Mouse (Mus musculus) mouse embryonic stem cell (cell line): ENCODE results near the gene Fmnl1.

Experiments
- in situ Hi-C, 2 experiments: fragments of 300-500 bp; cut with MboI; formaldehyde crosslinking; loops; 1 replicate in 1 of 2; 3 replicates in 1 of 2; pipeline ENCODE4 v1.14.3; 2019 to 2020; ENCODE audit warnings: low sequenced_read_pairs in 2 of 2, low pct_unique_long_range_greater_than_20kb in 1 of 2, mixed read lengths in 1 of 2; ENCODE audit not compliant: unreplicated experiment in 1 of 2

Fmnl1 gene

DNA sequence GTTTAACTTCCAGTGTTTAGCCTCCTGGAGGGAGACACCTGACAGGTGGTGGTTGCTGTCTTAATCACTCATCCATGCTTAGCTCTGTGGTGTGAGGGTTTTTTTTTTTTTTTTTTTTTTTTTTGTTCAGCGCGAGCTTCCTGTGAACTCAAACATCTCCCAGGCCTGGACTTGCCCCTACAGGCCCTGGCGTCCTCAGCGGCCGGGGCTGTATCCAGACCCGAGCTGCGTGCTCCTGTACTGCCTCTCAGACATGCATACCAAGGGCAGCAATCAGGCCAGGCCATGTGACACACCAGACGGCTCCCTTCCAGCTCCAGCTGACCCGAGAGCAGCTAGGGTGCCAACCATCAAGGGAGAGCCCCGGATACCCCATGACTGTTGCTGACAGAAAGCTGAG lies 66.0 kb downstream of the Fmnl1 start:
- in situ Hi-C loops: no loop called here

DNA sequence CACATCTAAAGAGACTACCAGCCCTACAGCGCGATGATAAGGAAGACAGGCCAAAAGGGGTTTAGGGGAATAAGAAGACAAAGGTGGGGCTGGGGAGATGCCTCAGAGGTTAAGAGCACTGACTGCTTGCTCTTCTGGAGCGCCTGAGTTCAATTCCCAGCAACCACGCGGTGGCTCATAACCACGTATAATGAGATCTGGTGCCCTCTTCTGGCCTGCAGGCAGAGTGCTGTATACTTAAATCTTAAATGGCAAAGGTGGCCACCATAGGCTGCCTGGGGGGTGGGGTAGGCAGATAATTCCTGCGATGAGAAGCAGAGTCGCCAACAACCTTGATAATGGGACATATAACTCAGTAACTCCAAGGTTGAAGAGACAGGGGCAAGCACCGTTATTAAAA lies 66.8 kb downstream of the Fmnl1 start:
- in situ Hi-C loops: no loop called here

DNA sequence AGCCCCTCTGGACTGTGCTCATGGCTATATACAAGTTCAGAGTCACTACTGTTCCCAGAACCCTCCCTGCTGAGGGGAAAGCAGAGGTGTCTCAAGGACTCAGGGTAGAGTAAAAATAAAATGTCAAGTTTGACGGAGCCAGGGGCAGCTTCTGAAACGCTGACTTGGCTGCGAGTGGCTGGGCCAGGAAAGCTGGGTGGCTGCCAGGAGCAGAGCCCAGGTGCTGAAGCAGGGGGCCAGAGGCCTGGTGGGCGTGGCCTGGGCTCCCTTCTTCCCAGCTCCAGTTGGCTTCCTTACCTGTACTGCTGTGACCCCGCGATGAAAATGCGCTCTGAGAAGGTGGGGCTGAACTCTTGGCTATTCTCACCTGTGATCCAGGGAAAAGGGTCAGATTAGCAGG lies 69.8 kb downstream of the Fmnl1 start:
- in situ Hi-C loops: no loop called here

DNA sequence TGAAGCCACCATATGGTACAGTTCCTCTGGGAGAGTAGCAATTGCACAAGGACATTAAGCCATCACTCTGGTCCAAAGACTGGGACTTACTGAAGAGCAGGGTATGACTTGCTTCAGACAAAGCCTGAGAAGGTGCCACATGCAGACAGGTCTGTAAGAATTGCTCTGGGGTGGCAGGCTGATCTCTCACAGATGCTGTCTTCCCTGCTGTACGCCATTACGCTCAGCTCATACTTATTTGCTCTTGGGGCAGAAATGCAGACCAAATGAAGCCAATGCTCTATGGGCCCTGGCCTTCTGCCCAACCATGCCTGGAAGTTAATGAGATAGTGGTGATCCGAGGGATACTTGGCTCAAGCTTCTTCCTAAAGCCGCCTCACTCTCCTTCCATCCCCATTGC lies 73.9 kb downstream of the Fmnl1 start:
- in situ Hi-C loops: no loop called here

DNA sequence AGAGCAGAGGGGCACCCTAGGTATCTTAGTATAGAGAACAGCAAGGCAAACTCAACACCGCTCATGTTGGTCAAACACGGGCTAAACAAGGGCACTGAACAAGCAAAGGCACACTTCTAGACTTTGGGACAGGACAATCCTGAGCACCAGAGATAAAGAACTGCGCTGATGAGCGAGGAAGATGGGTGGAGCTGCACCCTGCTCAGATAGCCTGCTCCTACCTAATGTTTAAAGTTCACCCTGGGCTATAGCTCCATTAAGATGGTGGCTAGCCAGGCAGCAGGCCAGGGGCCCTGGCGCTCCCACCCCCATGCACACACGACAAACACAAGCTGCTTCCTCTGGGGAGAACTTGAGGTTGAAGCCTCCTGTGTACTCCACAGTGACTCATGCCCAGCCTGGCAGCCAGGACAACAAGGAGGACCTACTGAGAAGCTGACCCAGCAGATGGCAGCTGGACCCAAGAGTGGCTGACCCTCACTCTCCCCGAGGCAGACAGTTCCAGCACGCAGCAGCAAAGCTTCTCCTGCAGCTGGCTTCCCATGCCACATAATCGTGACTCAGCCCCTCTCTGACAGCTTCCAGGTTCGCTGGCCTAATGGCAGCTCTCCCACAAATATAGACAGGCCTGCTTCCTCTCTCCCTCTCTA lies 75.3 kb downstream of the Fmnl1 start:
- in situ Hi-C loops: no loop called here

DNA sequence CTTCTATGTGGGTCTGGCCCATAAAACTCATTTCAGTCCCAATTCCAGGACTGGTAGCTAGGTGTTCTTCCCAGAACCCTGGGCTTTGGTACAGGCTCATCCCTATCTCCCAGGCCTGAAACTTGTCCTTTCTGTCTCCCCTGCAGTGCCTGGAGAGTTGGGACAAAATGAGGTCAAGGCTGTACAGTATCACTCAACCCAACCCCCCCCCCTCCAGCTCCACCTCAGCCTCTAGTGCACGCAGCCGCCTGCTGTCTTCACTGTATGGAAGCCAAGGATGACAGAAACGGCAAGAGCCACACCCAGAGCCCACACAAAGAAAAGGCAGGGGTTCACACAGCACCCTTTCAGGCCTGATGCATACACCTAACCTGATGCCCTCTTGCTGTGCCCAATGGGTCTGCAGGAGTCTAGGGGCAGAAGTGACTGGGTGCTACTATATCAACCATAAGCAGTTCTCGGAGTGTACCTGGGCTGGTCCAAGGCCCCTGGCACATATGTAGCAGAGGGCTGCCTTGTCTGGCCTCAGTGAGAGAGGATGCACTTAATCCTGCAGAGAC lies 75.9 kb downstream of the Fmnl1 start:
- in situ Hi-C loops: no loop called here

DNA sequence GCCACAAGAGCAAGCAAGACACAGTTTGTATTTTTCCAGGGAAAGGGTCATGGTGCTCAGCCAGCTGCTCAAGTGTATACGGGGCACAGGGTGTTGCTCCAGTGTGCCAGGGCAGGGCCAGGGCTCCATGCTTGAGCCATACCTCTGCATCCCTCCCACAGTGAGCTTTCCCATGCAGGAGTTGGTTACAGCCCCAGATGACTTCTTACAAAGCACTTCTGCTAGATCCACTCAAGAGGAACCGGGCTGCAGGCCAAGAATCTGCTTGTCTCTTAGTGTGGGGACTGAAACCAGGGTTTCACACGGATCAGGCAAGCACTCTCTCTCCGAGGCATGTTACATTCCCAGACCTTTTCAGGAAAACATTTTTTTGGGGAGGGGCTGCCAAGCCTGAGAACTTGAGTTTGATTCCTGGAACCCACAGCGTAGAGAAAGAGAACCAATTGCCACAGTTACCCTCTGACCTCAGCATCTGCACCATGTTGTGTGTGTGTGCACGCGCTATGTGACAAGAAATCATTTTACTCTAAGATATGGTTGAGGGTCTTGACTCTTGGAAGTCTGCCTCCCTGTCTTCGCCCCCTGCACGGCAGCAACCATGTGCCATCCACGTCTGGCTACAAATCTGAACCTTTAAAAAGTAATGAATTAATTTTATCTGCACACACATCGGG lies 76.7 kb downstream of the Fmnl1 start:
- in situ Hi-C loops: no loop called here
